Mouse (Mus musculus) embryonic fibroblast, embryonic 13.5 days (primary cell): ENCODE results near the gene Tns3.

Experiments
- CTCF ChIP-seq: IDR thresholded peaks from 2 replicates; pipeline ENCODE4 v1.5.1; 2011; ENCODE audit warnings: mild to moderate bottlenecking, control low read depth, low read length, moderate library complexity, borderline replicate concordance; ENCODE audit not compliant: insufficient read depth
- POLR2A ChIP-seq: IDR thresholded peaks from 2 replicates; pipeline ENCODE4 v1.6.1; 2011; ENCODE audit warnings: low read depth, mild to moderate bottlenecking, control low read depth, low read length, moderate library complexity

GRCm38 (mm10) chr11:8584925-8585324, 79.4 kb downstream of the Tns3 start:
- no peak for TF ChIP-seq CTCF
- no peak for TF ChIP-seq POLR2A
